Mouse (Mus musculus): ENCODE measurements around the gene Pkm.

The Pkm gene

GRCm38 (mm10) chr9:59666813-59667212, 10.6 kb downstream of the Pkm start:
- no peak for DNase-seq

GRCm38 (mm10) chr9:59667250-59667649, 11.1 kb downstream of the Pkm start:
- no peak for DNase-seq

GRCm38 (mm10) chr9:59667904-59668303, 11.7 kb downstream of the Pkm start:
- DNase-seq, result no peak

- DNase-seq, result no peak
Observed at GRCm38 (mm10) chr9:59668473-59668872, 12.3 kb downstream of the Pkm start.

- no peak for DNase-seq
Observed at GRCm38 (mm10) chr9:59669172-59669571, 13.0 kb downstream of the Pkm start.

- DNase-seq, result no peak
Observed at GRCm38 (mm10) chr9:59672195-59672894, 16.2 kb downstream of the Pkm start.

- no peak for DNase-seq
Observed at GRCm38 (mm10) chr9:59673427-59673826, 17.3 kb downstream of the Pkm start.

- DNase-seq, result no peak
Observed at GRCm38 (mm10) chr9:59675598-59675997, 19.4 kb downstream of the Pkm start.

- DNase-seq, result peak; percentile 49
Observed at GRCm38 (mm10) chr9:59678313-59678712, 22.1 kb downstream of the Pkm start.

GRCm38 (mm10) chr9:59679678-59680533, 23.7 kb downstream of the Pkm start, which contains the start of gene Gramd2:
Gramd2 (plus strand) TSS chr9:59680144.
- peak; percentile 72 for DNase-seq

- DNase-seq, result no peak
Observed at GRCm38 (mm10) chr9:59680534-59680875, 24.3 kb downstream of the Pkm start.

- DNase-seq, result no peak
Observed at GRCm38 (mm10) chr9:59684020-59684419, 27.9 kb downstream of the Pkm start.

GRCm38 (mm10) chr9:59687416-59688046, 31.4 kb downstream of the Pkm start:
- no peak for DNase-seq

GRCm38 (mm10) chr9:59691635-59692094, 35.5 kb downstream of the Pkm start:
- peak; percentile 86 for DNase-seq

GRCm38 (mm10) chr9:59692145-59692544, 36.0 kb downstream of the Pkm start:
- peak; percentile 21 for DNase-seq

- no peak for DNase-seq
Observed at GRCm38 (mm10) chr9:59694571-59695450, 38.6 kb downstream of the Pkm start.

- no peak for DNase-seq
Observed at GRCm38 (mm10) chr9:59695451-59695813, 39.3 kb downstream of the Pkm start.

GRCm38 (mm10) chr9:59696381-59696780, 40.2 kb downstream of the Pkm start:
- no peak for DNase-seq

GRCm38 (mm10) chr9:59701094-59701493, 44.9 kb downstream of the Pkm start:
- no peak for DNase-seq

- DNase-seq, result no peak
Observed at GRCm38 (mm10) chr9:59703099-59703498, 46.9 kb downstream of the Pkm start.

GRCm38 (mm10) chr9:59706850-59707825, 51.0 kb downstream of the Pkm start:
- peak; percentile 42 for DNase-seq

Data from kidney, adult 18-20 months (tissue).